Mouse (Mus musculus): ENCODE results near the gene Fetub.

DNA sequence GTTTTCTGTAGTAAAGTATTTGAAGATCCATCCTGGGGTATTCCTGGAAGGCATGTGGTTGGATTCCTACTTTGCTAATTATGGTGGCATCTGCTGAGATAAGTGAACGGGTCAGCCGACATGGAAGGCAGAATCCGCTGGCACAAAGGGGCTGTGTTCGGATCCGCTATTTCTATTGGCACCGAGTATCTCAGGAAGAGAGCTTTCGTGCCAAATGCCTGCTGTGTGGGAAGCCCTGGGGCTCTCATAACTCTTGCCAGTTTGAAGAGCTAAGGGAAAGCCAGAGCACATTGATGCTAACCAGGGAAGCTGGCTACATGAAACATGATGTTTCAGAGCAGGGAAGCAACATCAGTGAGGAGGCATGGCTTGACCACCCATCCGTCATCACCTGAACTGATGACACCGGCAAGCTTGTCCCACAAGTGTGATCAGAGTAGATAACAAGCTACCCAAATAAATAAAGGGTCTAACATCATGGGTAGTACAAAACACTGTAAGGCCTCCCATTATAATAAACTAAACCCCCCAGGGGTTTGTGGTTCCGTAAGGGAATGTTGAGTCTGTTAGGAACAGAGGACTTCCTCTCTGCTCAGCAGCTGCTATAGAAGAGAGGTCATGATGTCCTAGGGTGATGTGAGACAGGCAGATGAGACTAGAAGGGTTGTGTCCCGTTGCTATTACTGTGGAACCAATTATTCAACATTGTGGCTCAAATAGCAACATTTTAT, 40.3 kb upstream of the Fetub start:
- no peak for TF ChIP-seq TAL1 (IDR thresholded peaks at IDR 0.05; ENCODE audit: low read length)
- no peak for TF ChIP-seq GATA1 (IDR thresholded peaks at IDR 0.05; ENCODE audit: low read length)

All from erythroblast, embryonic 14.5 days (primary cell).